In genomic region chr1:156471071-156471470, GRCm38 (mm10) we compare ENCODE assay signal across 12 mouse cellular contexts. TPM values are rescaled to one million over a fixed set of nuclear protein-coding genes. Genes with fewer than 3 reads are reported as not detected.
A peak's percentile ranks its signal among the peaks of the same experiment; 100 is the strongest.
DNase-seq lines count a peak whose midpoint lies in the region; ATAC-seq lines count a peak whose summit lies in the region.
"Had no signal": no experiment of that assay in that cellular context is flagged by ENCODE, and none has a peak within 500 bp of the region (broad histone marks: within the 10 kb centered on the region; RNA-seq: fewer than 3 reads in every experiment).

No protein-coding gene starts in this region.

- H3K4me1 ChIP-seq in kidney, embryonic 15.5 days: peaks cover 45% of the 10 kb centered on the region
- H3K4me1 ChIP-seq in intestine, embryonic 16.5 days (ENCODE audit: control insufficient read depth, insufficient read depth, low read length): peaks cover 13% of the 10 kb centered on the region
- H3K4me1 ChIP-seq in forebrain, embryonic 14.5 days (ENCODE audit: control insufficient read depth, insufficient read depth, low read length): peaks cover 4% of the 10 kb centered on the region; the same call in 1 of the 2 replicates

- H3K27ac ChIP-seq in kidney, embryonic 15.5 days: no peak overlapping the region
- peak overlapping the region; percentile 77 for H3K27ac ChIP-seq in intestine, embryonic 16.5 days (ENCODE audit: low read length)
- H3K27ac ChIP-seq in forebrain, embryonic 14.5 days (ENCODE audit: low read depth, low read length): no peak overlapping the region

- ATAC-seq in kidney, embryonic 15.5 days (replicated peaks; ENCODE audit: low FRiP score): no peak
- no peak for ATAC-seq in intestine, embryonic 16.5 days
- ATAC-seq in megakaryocyte progenitor cell, adult 5-6 weeks (replicated peaks; ENCODE audit: poor library complexity): peak; percentile 53
- no peak for ATAC-seq in forebrain, embryonic 14.5 days

- H3K4me3 ChIP-seq in kidney, embryonic 15.5 days (replicated peaks): no peak overlapping the region
- peak overlapping the region; percentile 26 for H3K4me3 ChIP-seq in intestine, embryonic 16.5 days (ENCODE audit: low read length)
- H3K4me3 ChIP-seq in forebrain, embryonic 14.5 days (ENCODE audit: low read depth, low read length): no peak overlapping the region

- H3K4me2 ChIP-seq in kidney, embryonic 15.5 days: peak overlapping the region; percentile 6; the same call in 1 of the 2 replicates
- peak overlapping the region; percentile 71 for H3K4me2 ChIP-seq in intestine, embryonic 16.5 days (ENCODE audit: low read depth, low read length)
- no peak overlapping the region for H3K4me2 ChIP-seq in forebrain, embryonic 14.5 days (ENCODE audit: low read length)
- H3K4me2 ChIP-seq: midbrain, embryonic 11.5 days had no signal

- no peak overlapping the region for H3K9ac ChIP-seq in kidney, embryonic 15.5 days
- H3K9ac ChIP-seq in intestine, embryonic 16.5 days (ENCODE audit: low read depth, low read length): no peak overlapping the region
- H3K9ac ChIP-seq in forebrain, embryonic 14.5 days (ENCODE audit: low read length): no peak overlapping the region

- H3K36me3 ChIP-seq in kidney, embryonic 15.5 days: peaks cover 8% of the 10 kb centered on the region
- peaks cover 2% of the 10 kb centered on the region; the same call in 1 of the 2 replicates for H3K36me3 ChIP-seq in intestine, embryonic 16.5 days (ENCODE audit: control insufficient read depth, insufficient read depth, low read length)
- 0 out of 2 replicates have a peak, but pooled peaks cover 4% of the 10 kb centered on the region for H3K36me3 ChIP-seq in forebrain, embryonic 14.5 days (ENCODE audit: control insufficient read depth, insufficient read depth, low read length)

- H3K9me3 ChIP-seq in kidney, embryonic 15.5 days (replicated peaks): peaks cover 4% of the 10 kb centered on the region; the same call in 1 of the 2 replicates
- no peaks in the 10 kb centered on the region for H3K9me3 ChIP-seq in intestine, embryonic 16.5 days (ENCODE audit: control insufficient read depth, low read length)
- no peaks in the 10 kb centered on the region for H3K9me3 ChIP-seq in forebrain, embryonic 14.5 days (replicated peaks; ENCODE audit: control insufficient read depth, low read length)

- 78% methylated on average over 3 of the region's 3 CpGs for WGBS in kidney, embryonic 15.5 days
- 57% methylated on average over 3 of the region's 3 CpGs for WGBS in intestine, embryonic 16.5 days
- 91% methylated on average over 3 of the region's 3 CpGs for WGBS in forebrain, embryonic 14.5 days

- no peaks in the 10 kb centered on the region for H3K27me3 ChIP-seq in kidney, embryonic 15.5 days
- no peaks in the 10 kb centered on the region for H3K27me3 ChIP-seq in intestine, embryonic 16.5 days (replicated peaks; ENCODE audit: control insufficient read depth, insufficient read depth, low read length)
- H3K27me3 ChIP-seq in forebrain, embryonic 14.5 days (replicated peaks; ENCODE audit: control insufficient read depth, insufficient read depth, low read length): no peaks in the 10 kb centered on the region

- no peak for DNase-seq in kidney, postnatal 10 days
- DNase-seq in adipocyte (ENCODE audit: low spot score): peak; percentile 20
- DNase-seq in forebrain, embryonic 14.5 days (ENCODE audit: low spot score): no peak
- no peak for DNase-seq in left cerebral cortex, adult 9 months (ENCODE audit: low spot score in 2 of 2)
- DNase-seq: cerebellum, adult 9-11 months; thymus, adult 2 months had no signal

RNA-seq across cellular contexts. Expression of gene Soat1, which starts 3.1 kb away (rescaled TPM):
- 40.2 and 52.1 TPM in 2 replicates for polyA plus RNA-seq in kidney, embryonic 15.5 days (2015; fragmentation: Nextera tagmentation; extraction: Ambion mirVana)
- polyA plus RNA-seq in intestine, embryonic 16.5 days (2015; fragmentation: Nextera tagmentation; extraction: Ambion mirVana): 84.4 and 93.9 TPM in 2 replicates
- 99.4 and 117 TPM in 2 replicates for total RNA-seq in megakaryocyte progenitor cell, adult 5-6 weeks (2015)
- 139 and 140 TPM in 2 replicates for total RNA-seq in megakaryocyte progenitor cell, adult 5-6 weeks (2017)
- 11.9 and 12.6 TPM in 2 replicates for polyA plus RNA-seq in forebrain, embryonic 14.5 days (2014; fragmentation: Nextera tagmentation; extraction: Ambion mirVana)

RNA-seq across cellular contexts. Expression of gene Axdnd1, which starts 50.1 kb away (rescaled TPM):
- polyA plus RNA-seq in kidney, embryonic 15.5 days (2015; fragmentation: Nextera tagmentation; extraction: Ambion mirVana): 0.22 and 0.67 TPM in 2 replicates
- 0.16 and 0.29 TPM in 2 replicates for polyA plus RNA-seq in intestine, embryonic 16.5 days (2015; fragmentation: Nextera tagmentation; extraction: Ambion mirVana)
- total RNA-seq in megakaryocyte progenitor cell, adult 5-6 weeks (2015): 0.52 TPM in 1 of 2 replicates, not detected in the other
- total RNA-seq in megakaryocyte progenitor cell, adult 5-6 weeks (2017): 0.68 TPM in 1 of 2 replicates, not detected in the other
- 0.13 and 0.43 TPM in 2 replicates for polyA plus RNA-seq in forebrain, embryonic 14.5 days (2014; fragmentation: Nextera tagmentation; extraction: Ambion mirVana)
- total RNA-seq: gastrocnemius, adult 18-20 months had no signal
- polyA plus RNA-seq: neural tube, embryonic 11.5 days had no signal

RNA-seq across cellular contexts. Expression of gene Gm10031, which starts 52.7 kb away (rescaled TPM):
- polyA plus RNA-seq in kidney, embryonic 15.5 days (2015; fragmentation: Nextera tagmentation; extraction: Ambion mirVana): 0.42 and 0.72 TPM in 2 replicates
- polyA plus RNA-seq in intestine, embryonic 16.5 days (2015; fragmentation: Nextera tagmentation; extraction: Ambion mirVana): 0.26 and 0.48 TPM in 2 replicates
- total RNA-seq in megakaryocyte progenitor cell, adult 5-6 weeks (2015): 5.3 and 6.3 TPM in 2 replicates
- total RNA-seq in megakaryocyte progenitor cell, adult 5-6 weeks (2017): 11.9 and 17.3 TPM in 2 replicates
- polyA plus RNA-seq in forebrain, embryonic 14.5 days (2014; fragmentation: Nextera tagmentation; extraction: Ambion mirVana): 0.67 and 1.0 TPM in 2 replicates
